Mouse (Mus musculus) midbrain, embryonic 14.5 days (tissue): ENCODE measurements around the gene Olfr382. TPM values are rescaled to one million over a fixed set of nuclear protein-coding genes. Genes with fewer than 3 reads are reported as not detected.
"Not testable (repeated sequence)": the region's sequence is repeated elsewhere in the genome, so short reads cannot be mapped to it uniquely, and the experiment has no call there.

ENCODE experiments used
- ATAC-seq: fragments of 200-750 bp; cut with Nextera tagmentation; 2 replicates; pipeline ENCODE4 v1.8.0; 2017; ENCODE audit warnings: moderate number of reproducible peaks, moderate library complexity; ENCODE audit not compliant: low FRiP score, low TSS enrichment
- DNase-seq: peaks from one replicate; pipeline ENCODE4 v3.0.0-alpha.2; 2015
- H3K27ac ChIP-seq: fragments of 300-500 bp; sonication (generic); replicated peaks from 2 replicates; pipeline ENCODE4 v1.5.1; 2014; ENCODE audit warnings: mild to moderate bottlenecking, low read depth, low read length, moderate library complexity
- H3K27me3 ChIP-seq: fragments of 300-500 bp; sonication (generic); 2 replicates; pipeline ENCODE4 v1.6.1; 2014; ENCODE audit warnings: low read length, control low read depth, mixed read lengths; ENCODE audit not compliant: control insufficient read depth, insufficient read depth
- H3K36me3 ChIP-seq: fragments of 300-500 bp; sonication (generic); 2 replicates; pipeline ENCODE4 v1.6.1; 2014; ENCODE audit warnings: low read length, control low read depth; ENCODE audit not compliant: control insufficient read depth, insufficient read depth
- H3K4me1 ChIP-seq: fragments of 300-500 bp; sonication (generic); 2 replicates; pipeline ENCODE4 v1.6.1; 2014; ENCODE audit warnings: mild to moderate bottlenecking, antibody characterized with exemption, low read length, control low read depth; ENCODE audit not compliant: control insufficient read depth, insufficient read depth
- H3K4me2 ChIP-seq: fragments of 300-500 bp; sonication (generic); 2 replicates; pipeline ENCODE4 v1.6.1; 2014; ENCODE audit warnings: mild to moderate bottlenecking, low read length, moderate library complexity
- H3K4me3 ChIP-seq: fragments of 300-500 bp; sonication (generic); replicated peaks from 2 replicates; pipeline ENCODE4 v1.5.1; 2014; ENCODE audit warnings: low read depth, low read length
- H3K9ac ChIP-seq: fragments of 300-500 bp; sonication (generic); replicated peaks from 2 replicates; pipeline ENCODE4 v1.6.1; 2014; ENCODE audit warnings: mild to moderate bottlenecking, low read length, moderate library complexity
- H3K9me3 ChIP-seq: fragments of 300-500 bp; sonication (generic); 2 replicates; pipeline ENCODE4 v1.6.1; 2016; ENCODE audit warnings: low read length, control low read depth, mixed read lengths; ENCODE audit not compliant: control insufficient read depth
- WGBS: fragments of 180-500 bp; shearing (Covaris S2); extraction: QIAGEN DNeasy Blood & Tissue Kit; methylation state at CpG from one replicate; pipeline ENCODE4 v1.1.7; 2014; 5-methylcytosine and 5-hydroxymethylcytosine counted together
- polyA plus RNA-seq: library from polyadenylated mRNA; unstranded; fragments of >200 nt; fragmentation: Nextera tagmentation; extraction: Ambion mirVana; gene quantifications from 2 replicates; pipeline ENCODE4 v1.2.1, GENCODE M21; 2014

Olfr382 gene
- polyA plus RNA-seq: not detected in 2 replicates

- Histone ChIP-seq H3K9me3 (peaks cover 16% of the 10 kb centered on the region), H3K36me3 (no peaks in the 10 kb centered on the region), H3K9ac (no peak within 1 kb of the TSS), H3K4me3 (no peak within 1 kb of the TSS), H3K27me3 (no peaks in the 10 kb centered on the region), H3K4me1 (no peaks in the 10 kb centered on the region), H3K27ac (no peak within 1 kb of the TSS), H3K4me2 (no peak within 1 kb of the TSS)
- DNase-seq (no peak), ATAC-seq (no peak)
Measured at GRCm38 (mm10) chr11:73517097-73517496, at the start of gene Olfr382. Gene Olfr382, minus strand, starts transcription at chr11:73517197.

- not testable (repeated sequence) for H3K27ac ChIP-seq, H3K9me3 ChIP-seq, H3K4me1 ChIP-seq, H3K36me3 ChIP-seq, H3K4me3 ChIP-seq, ATAC-seq, DNase-seq, H3K27me3 ChIP-seq, H3K9ac ChIP-seq, H3K4me2 ChIP-seq
- 83% methylated on average over 1 of the region's 1 CpGs for WGBS
Measured at GRCm38 (mm10) chr11:73528971-73529370, 12.0 kb upstream of the Olfr382 start.

GRCm38 (mm10) chr11:73491503-73491902 lies 25.5 kb downstream of the Olfr382 start, which contains the start of gene Olfr381:
Gene Olfr381, minus strand, starts transcription at chr11:73491603.
- ATAC-seq (no peak), DNase-seq (no peak)
- H3K27ac ChIP-seq: no peak within 1 kb of the TSS
- no peak within 1 kb of the TSS for H3K9ac ChIP-seq
- no peak within 1 kb of the TSS for H3K4me3 ChIP-seq
- H3K9me3 ChIP-seq: no peaks in the 10 kb centered on the region
- no peaks in the 10 kb centered on the region for H3K36me3 ChIP-seq
- H3K4me1 ChIP-seq: no peaks in the 10 kb centered on the region
- no peak within 1 kb of the TSS for H3K4me2 ChIP-seq
- H3K27me3 ChIP-seq: no peaks in the 10 kb centered on the region

Other genes with a start within 250 kb of the Olfr382 start
- gene Trpv3, start 249.8 kb downstream of the Olfr382 start, polyA plus RNA-seq: 0.12 and 0.19 TPM in 2 replicates
- gene Aspa, start 187.6 kb downstream of the Olfr382 start, polyA plus RNA-seq: 0.55 and 0.84 TPM in 2 replicates
- gene Gm49340, start 187.5 kb downstream of the Olfr382 start, polyA plus RNA-seq: not detected in 2 replicates
- gene Spata22, start 187.5 kb downstream of the Olfr382 start, polyA plus RNA-seq: not detected in 2 replicates
- not detected in 2 replicates for gene Olfr20, start 166.4 kb downstream of the Olfr382 start, polyA plus RNA-seq
- not detected in 2 replicates for gene Olfr376, start 146.0 kb downstream of the Olfr382 start, polyA plus RNA-seq
- gene Olfr1, start 117.6 kb downstream of the Olfr382 start, polyA plus RNA-seq: not detected in 2 replicates
- gene Olfr378, start 88.7 kb downstream of the Olfr382 start, polyA plus RNA-seq: not detected in 2 replicates
- not detected in 2 replicates for gene Olfr380, start 59.7 kb downstream of the Olfr382 start, polyA plus RNA-seq
- not detected in 2 replicates for gene Olfr381, start 25.6 kb downstream of the Olfr382 start, polyA plus RNA-seq
- not detected in 2 replicates for gene Olfr385, start 75.8 kb upstream of the Olfr382 start, polyA plus RNA-seq
- gene Olfr384, start 81.4 kb upstream of the Olfr382 start, polyA plus RNA-seq: not detected in 2 replicates
- gene Zfp735, start 171.6 kb upstream of the Olfr382 start, polyA plus RNA-seq: not detected in 2 replicates